Mouse (Mus musculus) stomach, postnatal 0 days (tissue): ENCODE measurements around the gene Arhgef10l.

Source experiments
- CTCF ChIP-seq: IDR thresholded peaks from 2 replicates; pipeline ENCODE4 v1.5.1; 2016; ENCODE audit warnings: antibody characterized with exemption, low read depth, mild to moderate bottlenecking, moderate library complexity
- EP300 ChIP-seq: optimal IDR thresholded peaks from 2 replicates; pipeline ENCODE3; 2016; ENCODE audit warnings: antibody characterized with exemption

- TF ChIP-seq CTCF (no peak), EP300 (no peak)
Observed at GRCm38 (mm10) chr4:140522873-140523272, 142.9 kb downstream of the Arhgef10l start.
